Mouse (Mus musculus): ENCODE measurements around the gene Tspan9.

DNA sequence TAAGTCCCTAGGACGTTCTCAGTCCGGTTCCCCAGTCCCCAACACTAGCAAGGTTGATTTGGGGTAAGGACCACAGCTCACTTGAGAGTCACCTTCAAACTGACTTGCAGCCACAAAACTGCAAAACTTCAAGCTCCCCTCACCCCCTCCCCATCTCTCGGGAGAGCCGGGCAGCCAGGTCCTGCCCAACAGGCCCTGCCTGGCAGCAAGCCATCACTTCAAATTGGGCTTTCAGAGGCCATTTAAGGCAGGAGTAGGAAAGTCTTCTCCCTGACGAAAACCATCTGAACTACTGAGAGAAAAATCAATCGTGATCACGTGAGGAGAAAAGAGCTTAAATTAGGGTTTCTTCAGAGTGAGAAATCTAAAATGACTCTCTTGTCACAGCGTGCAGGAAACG, 44.2 kb downstream of the Tspan9 start:
- no peak for TF ChIP-seq POLR2A (IDR thresholded peaks at IDR 0.05; ENCODE audit: borderline replicate concordance, extremely low read depth, insufficient read depth, insufficient read length, poor library complexity, severe bottlenecking)
- no peak for TF ChIP-seq CTCF (IDR thresholded peaks at IDR 0.05; ENCODE audit: borderline replicate concordance, extremely low read depth, insufficient read depth, insufficient read length)
